Mouse (Mus musculus) stomach, postnatal 0 days (tissue): Measurements from ENCODE around the gene Itfg2.

Experiments
- CTCF ChIP-seq: IDR thresholded peaks from 2 replicates; pipeline ENCODE4 v1.5.1; 2016; ENCODE audit warnings: antibody characterized with exemption, low read depth, mild to moderate bottlenecking, moderate library complexity
- EP300 ChIP-seq: optimal IDR thresholded peaks from 2 replicates; pipeline ENCODE3; 2016; ENCODE audit warnings: antibody characterized with exemption

DNA sequence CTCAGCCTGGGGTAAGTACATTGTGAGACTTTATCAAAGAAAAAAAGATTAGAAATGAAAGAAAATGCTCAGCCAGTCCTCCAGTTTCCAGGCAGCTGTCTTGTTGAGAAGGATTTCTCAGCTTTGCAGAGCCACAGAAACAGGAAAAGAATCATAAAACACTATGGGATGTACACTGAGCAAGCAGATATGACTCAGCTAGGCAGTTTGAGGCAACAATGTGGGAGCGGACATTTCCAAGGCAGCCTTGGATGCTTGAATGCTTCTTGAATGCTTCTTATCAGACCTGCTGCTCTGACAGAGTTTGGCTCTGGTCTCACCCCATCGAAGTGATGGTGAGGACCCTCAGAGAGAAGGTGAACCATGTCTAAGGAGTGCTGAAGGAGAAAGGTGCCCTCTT, 3.7 kb downstream of the Itfg2 start:
- TF ChIP-seq CTCF (no peak), EP300 (no peak)
